12 mouse cellular contexts compared by ENCODE assay signal in genomic region chr16:12826222-12826621, GRCm38 (mm10).
A peak's percentile ranks its signal among the peaks of the same experiment; 100 is the strongest.
DNase-seq lines count a peak whose midpoint lies in the region; ATAC-seq and TF ChIP-seq lines count a peak whose summit lies in the region.
"Had no signal": no experiment of that assay in that cellular context is flagged by ENCODE, and none has a peak within 500 bp of the region (broad histone marks: within the 10 kb centered on the region; RNA-seq: fewer than 3 reads in every experiment).

No protein-coding gene starts in this region.

- no peak for TF ChIP-seq POLR2A in cortical plate, adult 2 months (IDR thresholded peaks at IDR 0.05; ENCODE audit: extremely low read depth, insufficient read depth, low read length)

- no peaks in the 10 kb centered on the region for H3K27me3 ChIP-seq in intestine, postnatal 0 days (replicated peaks; ENCODE audit: control insufficient read depth, insufficient read depth, low read length)
- H3K27me3 ChIP-seq in intestine, embryonic 15.5 days (replicated peaks), result no peaks in the 10 kb centered on the region
- H3K27me3 ChIP-seq in midbrain, embryonic 10.5 days (ENCODE audit: low read depth, poor library complexity, severe bottlenecking), result no peaks in the 10 kb centered on the region
- H3K27me3 ChIP-seq in midbrain, embryonic 15.5 days (replicated peaks), result no peaks in the 10 kb centered on the region
- H3K27me3 ChIP-seq: hindbrain, embryonic 15.5 days; midbrain, embryonic 12.5 days had no signal

- H3K4me1 ChIP-seq in intestine, postnatal 0 days (replicated peaks; ENCODE audit: control insufficient read depth, insufficient read depth, low read length), result no peaks in the 10 kb centered on the region
- no peaks in the 10 kb centered on the region for H3K4me1 ChIP-seq in intestine, embryonic 15.5 days (replicated peaks)
- no peaks in the 10 kb centered on the region for H3K4me1 ChIP-seq in midbrain, embryonic 10.5 days
- no peaks in the 10 kb centered on the region for H3K4me1 ChIP-seq in midbrain, embryonic 15.5 days
- peaks cover 4% of the 10 kb centered on the region; the same call in 1 of the 2 replicates for H3K4me1 ChIP-seq in cortical plate, adult 2 months (ENCODE audit: control insufficient read depth, insufficient read depth, low read length)
- H3K4me1 ChIP-seq: hindbrain, embryonic 15.5 days; midbrain, embryonic 12.5 days had no signal

- no peak for ATAC-seq in intestine, postnatal 0 days
- no peak for ATAC-seq in intestine, embryonic 15.5 days
- no peak for ATAC-seq in midbrain, embryonic 15.5 days (replicated peaks)

- H3K9ac ChIP-seq in intestine, postnatal 0 days (ENCODE audit: low read depth, low read length), result no peak overlapping the region
- no peak overlapping the region for H3K9ac ChIP-seq in intestine, embryonic 15.5 days
- H3K9ac ChIP-seq in midbrain, embryonic 15.5 days, result no peak overlapping the region
- H3K9ac ChIP-seq: hindbrain, embryonic 15.5 days; midbrain, embryonic 12.5 days had no signal

- 46% methylated on average over 8 of the region's 8 CpGs for WGBS in intestine, postnatal 0 days
- WGBS in intestine, embryonic 15.5 days, result 55% methylated on average over 8 of the region's 8 CpGs
- 66% methylated on average over 8 of the region's 8 CpGs for WGBS in midbrain, embryonic 10.5 days
- 68% methylated on average over 8 of the region's 8 CpGs for WGBS in midbrain, embryonic 15.5 days

- no peaks in the 10 kb centered on the region for H3K9me3 ChIP-seq in intestine, postnatal 0 days (ENCODE audit: control insufficient read depth)
- no peaks in the 10 kb centered on the region for H3K9me3 ChIP-seq in intestine, embryonic 15.5 days
- no peaks in the 10 kb centered on the region for H3K9me3 ChIP-seq in midbrain, embryonic 10.5 days (replicated peaks)
- H3K9me3 ChIP-seq in midbrain, embryonic 15.5 days, result no peaks in the 10 kb centered on the region
- H3K9me3 ChIP-seq: hindbrain, embryonic 15.5 days; midbrain, embryonic 12.5 days had no signal

- TF ChIP-seq CTCF in intestine, postnatal 0 days (IDR thresholded peaks at IDR 0.05; ENCODE audit: low read depth), result peak; percentile 66
- peak; percentile 22; the same call in 1 of the 2 replicates for TF ChIP-seq CTCF in cortical plate, adult 2 months (IDR thresholded peaks at IDR 0.05; ENCODE audit: extremely low read depth, insufficient read depth, low read length)

- peak; percentile 12 for DNase-seq in midbrain, embryonic 10.5 days (ENCODE audit: low spot score)
- peak; percentile 35 for DNase-seq in retina, postnatal 1 day
- DNase-seq in cerebellum, adult 9-11 months, result no peak
- DNase-seq: adrenal gland, postnatal 25 days; cerebellum, adult 8-10 months; spleen, adult 18-20 months had no signal

- no peak overlapping the region for H3K4me3 ChIP-seq in intestine, postnatal 0 days (ENCODE audit: low read depth, low read length)
- no peak overlapping the region for H3K4me3 ChIP-seq in intestine, embryonic 15.5 days (replicated peaks)
- no peak overlapping the region for H3K4me3 ChIP-seq in midbrain, embryonic 10.5 days
- H3K4me3 ChIP-seq in midbrain, embryonic 15.5 days, result no peak overlapping the region
- H3K4me3 ChIP-seq in cortical plate, adult 2 months (ENCODE audit: insufficient read depth, low read length), result no peak overlapping the region
- H3K4me3 ChIP-seq: hindbrain, embryonic 15.5 days; midbrain, embryonic 12.5 days had no signal

- no peaks in the 10 kb centered on the region for H3K36me3 ChIP-seq in intestine, postnatal 0 days (ENCODE audit: control insufficient read depth, insufficient read depth)
- H3K36me3 ChIP-seq in intestine, embryonic 15.5 days, result no peaks in the 10 kb centered on the region
- H3K36me3 ChIP-seq in midbrain, embryonic 10.5 days, result no peaks in the 10 kb centered on the region
- no peaks in the 10 kb centered on the region for H3K36me3 ChIP-seq in midbrain, embryonic 15.5 days (replicated peaks)
- H3K36me3 ChIP-seq: hindbrain, embryonic 15.5 days; midbrain, embryonic 12.5 days had no signal

- H3K4me2 ChIP-seq in intestine, postnatal 0 days (replicated peaks; ENCODE audit: low read depth), result no peak overlapping the region
- no peak overlapping the region for H3K4me2 ChIP-seq in intestine, embryonic 15.5 days (replicated peaks)
- H3K4me2 ChIP-seq in midbrain, embryonic 15.5 days, result no peak overlapping the region
- H3K4me2 ChIP-seq: hindbrain, embryonic 15.5 days; midbrain, embryonic 12.5 days had no signal

- no peak overlapping the region for H3K27ac ChIP-seq in intestine, postnatal 0 days (ENCODE audit: low read depth, low read length)
- no peak overlapping the region for H3K27ac ChIP-seq in intestine, embryonic 15.5 days
- H3K27ac ChIP-seq in midbrain, embryonic 10.5 days (replicated peaks), result no peak overlapping the region
- H3K27ac ChIP-seq in midbrain, embryonic 15.5 days, result no peak overlapping the region
- no peak overlapping the region for H3K27ac ChIP-seq in cortical plate, adult 2 months (ENCODE audit: insufficient read depth, low read length)
- H3K27ac ChIP-seq: hindbrain, embryonic 15.5 days; midbrain, embryonic 12.5 days had no signal
